Mouse (Mus musculus) hindlimb bud, embryonic 11.5 days (tissue): ENCODE measurements around the gene Dnttip2.
"Not testable (repeated sequence)": the region's sequence is repeated elsewhere in the genome, so short reads cannot be mapped to it uniquely, and the experiment has no call there.

Experiments used
- DNase-seq: peaks from one replicate; pipeline ENCODE4 v3.0.0-alpha.2; 2012; ENCODE audit warnings: low read depth, low spot score; ENCODE audit errors: extremely low spot score

The Dnttip2 gene

GRCm38 (mm10) chr3:122289344-122289743 is 15.2 kb downstream of the Dnttip2 start:
- not testable (repeated sequence) for DNase-seq

- DNase-seq, result no peak
These were observed 16.5 kb downstream of the Dnttip2 start for GRCm38 (mm10) chr3:122290696-122291095.

- DNase-seq, result no peak
These were observed 17.6 kb downstream of the Dnttip2 start for GRCm38 (mm10) chr3:122291828-122292227.

GRCm38 (mm10) chr3:122292300-122293222 is 18.4 kb downstream of the Dnttip2 start:
- DNase-seq, result peak; percentile 80

- no peak for DNase-seq
These were observed 19.2 kb downstream of the Dnttip2 start for GRCm38 (mm10) chr3:122293223-122293953.

- DNase-seq, result peak; percentile 91
These were observed 20.0 kb downstream of the Dnttip2 start, which contains the start of gene Bcar3 for GRCm38 (mm10) chr3:122293954-122294850. Gene Bcar3 (plus strand): TSS chr3:122294136.

- DNase-seq, result no peak
These were observed 21.3 kb downstream of the Dnttip2 start for GRCm38 (mm10) chr3:122295511-122295910.

- no peak for DNase-seq
These were observed 22.8 kb downstream of the Dnttip2 start for GRCm38 (mm10) chr3:122296979-122297378.

GRCm38 (mm10) chr3:122300983-122301919 is 27.1 kb downstream of the Dnttip2 start:
- no peak for DNase-seq

- DNase-seq, result no peak
These were observed 30.4 kb downstream of the Dnttip2 start for GRCm38 (mm10) chr3:122304560-122304959.

GRCm38 (mm10) chr3:122307894-122308671 is 33.9 kb downstream of the Dnttip2 start:
- DNase-seq, result no peak

- no peak for DNase-seq
These were observed 34.8 kb downstream of the Dnttip2 start for GRCm38 (mm10) chr3:122308981-122309380.

- peak; percentile 61 for DNase-seq
These were observed 37.9 kb downstream of the Dnttip2 start for GRCm38 (mm10) chr3:122312078-122312477.

GRCm38 (mm10) chr3:122312936-122313629 is 38.9 kb downstream of the Dnttip2 start:
- DNase-seq, result no peak

- DNase-seq, result no peak
These were observed 39.7 kb downstream of the Dnttip2 start for GRCm38 (mm10) chr3:122313936-122314335.

- no peak for DNase-seq
These were observed 42.4 kb downstream of the Dnttip2 start for GRCm38 (mm10) chr3:122316621-122317020.

GRCm38 (mm10) chr3:122317339-122317738 is 43.2 kb downstream of the Dnttip2 start:
- DNase-seq, result no peak

- no peak for DNase-seq
These were observed 48.0 kb downstream of the Dnttip2 start for GRCm38 (mm10) chr3:122322226-122322625.
